Mouse (Mus musculus): ENCODE data around the gene Cdc42. TPM values are rescaled to one million over a fixed set of nuclear protein-coding genes. Genes with fewer than 3 reads are reported as not detected.

Gene Cdc42
- polyA plus RNA-seq, 1 experiment from 2014 or later: 940 TPM

GRCm38 (mm10) chr4:137287206-137287605 is 70.3 kb downstream of the Cdc42 start:
- H3K4me1 ChIP-seq: peaks cover 8% of the 10 kb centered on the region; the same call in 1 of the 2 replicates
- no peaks in the 10 kb centered on the region for H3K9me3 ChIP-seq
- ATAC-seq (replicated peaks): no peak
- H3K4me3 ChIP-seq: no peak overlapping the region
- no peak overlapping the region for H3K4me2 ChIP-seq
- WGBS: 84% methylated on average over 13 of the region's 13 CpGs
- no peak overlapping the region for H3K27ac ChIP-seq
- H3K27me3 ChIP-seq (replicated peaks): peaks cover 13% of the 10 kb centered on the region; the same call in 1 of the 2 replicates
- no peak overlapping the region for H3K9ac ChIP-seq
- H3K36me3 ChIP-seq (replicated peaks): no peaks in the 10 kb centered on the region

GRCm38 (mm10) chr4:137286662-137286953 is 70.9 kb downstream of the Cdc42 start:
- no peak overlapping the region for H3K9ac ChIP-seq
- no peaks in the 10 kb centered on the region for H3K9me3 ChIP-seq
- no peaks in the 10 kb centered on the region for H3K36me3 ChIP-seq (replicated peaks)
- ATAC-seq (replicated peaks): no peak
- peaks cover 8% of the 10 kb centered on the region; the same call in 1 of the 2 replicates for H3K4me1 ChIP-seq
- H3K27ac ChIP-seq: no peak overlapping the region
- peaks cover 16% of the 10 kb centered on the region; the same call in 1 of the 2 replicates for H3K27me3 ChIP-seq (replicated peaks)
- no peak overlapping the region for H3K4me3 ChIP-seq
- WGBS: 54% methylated on average over 8 of the region's 8 CpGs
- no peak overlapping the region for H3K4me2 ChIP-seq

- no peak overlapping the region for H3K27ac ChIP-seq
- ATAC-seq (replicated peaks): no peak
- no peak overlapping the region for H3K4me2 ChIP-seq
- no peak overlapping the region for H3K4me3 ChIP-seq
- WGBS: 66% methylated on average over 15 of the region's 15 CpGs
- no peak overlapping the region for H3K9ac ChIP-seq
- H3K27me3 ChIP-seq (replicated peaks): peaks cover 20% of the 10 kb centered on the region; the same call in 1 of the 2 replicates
- H3K9me3 ChIP-seq: no peaks in the 10 kb centered on the region
- peaks cover 8% of the 10 kb centered on the region; the same call in 1 of the 2 replicates for H3K4me1 ChIP-seq
- H3K36me3 ChIP-seq (replicated peaks): no peaks in the 10 kb centered on the region
Observed at GRCm38 (mm10) chr4:137285876-137286661, 71.5 kb downstream of the Cdc42 start.

- no peaks in the 10 kb centered on the region for H3K36me3 ChIP-seq (replicated peaks)
- no peaks in the 10 kb centered on the region for H3K9me3 ChIP-seq
- H3K4me1 ChIP-seq: peaks cover 22% of the 10 kb centered on the region
- WGBS: 16% methylated on average over 4 of the region's 4 CpGs
- no peak overlapping the region for H3K9ac ChIP-seq
- H3K4me3 ChIP-seq: no peak overlapping the region
- H3K4me2 ChIP-seq: no peak overlapping the region
- H3K27me3 ChIP-seq (replicated peaks): peaks cover 33% of the 10 kb centered on the region
- no peak overlapping the region for H3K27ac ChIP-seq
- ATAC-seq (replicated peaks): no peak
Observed at GRCm38 (mm10) chr4:137283407-137283732, 74.2 kb downstream of the Cdc42 start.

- no peak overlapping the region for H3K9ac ChIP-seq
- H3K9me3 ChIP-seq: no peaks in the 10 kb centered on the region
- peaks cover 27% of the 10 kb centered on the region for H3K4me1 ChIP-seq
- peaks cover 39% of the 10 kb centered on the region for H3K27me3 ChIP-seq (replicated peaks)
- no peaks in the 10 kb centered on the region for H3K36me3 ChIP-seq (replicated peaks)
- WGBS: 9% methylated on average over 17 of the region's 17 CpGs
- no peak for ATAC-seq (replicated peaks)
- no peak overlapping the region for H3K27ac ChIP-seq
- H3K4me3 ChIP-seq: no peak overlapping the region
- no peak overlapping the region for H3K4me2 ChIP-seq
Observed at GRCm38 (mm10) chr4:137282584-137283406, 74.7 kb downstream of the Cdc42 start.

- Histone ChIP-seq H3K9me3 (no peaks in the 10 kb centered on the region), H3K4me3 (no peak overlapping the region), H3K36me3 (replicated peaks) (no peaks in the 10 kb centered on the region), H3K27me3 (replicated peaks) (peaks cover 41% of the 10 kb centered on the region), H3K9ac (no peak overlapping the region), H3K4me2 (no peak overlapping the region), H3K4me1 (peaks cover 31% of the 10 kb centered on the region), H3K27ac (no peak overlapping the region)
- 84% methylated on average over 5 of the region's 5 CpGs for WGBS
- ATAC-seq (replicated peaks): no peak
Observed at GRCm38 (mm10) chr4:137282122-137282521, 75.4 kb downstream of the Cdc42 start.

GRCm38 (mm10) chr4:137281273-137281672 is 76.2 kb downstream of the Cdc42 start:
- Histone ChIP-seq H3K27me3 (replicated peaks) (peaks cover 47% of the 10 kb centered on the region), H3K9me3 (no peaks in the 10 kb centered on the region), H3K27ac (no peak overlapping the region), H3K4me3 (no peak overlapping the region), H3K36me3 (replicated peaks) (no peaks in the 10 kb centered on the region), H3K9ac (no peak overlapping the region), H3K4me1 (peaks cover 36% of the 10 kb centered on the region), H3K4me2 (no peak overlapping the region)
- WGBS: 78% methylated on average over 3 of the region's 3 CpGs
- no peak for ATAC-seq (replicated peaks)

- H3K36me3 ChIP-seq (replicated peaks): no peaks in the 10 kb centered on the region
- no peak overlapping the region for H3K4me3 ChIP-seq
- no peak for ATAC-seq (replicated peaks)
- H3K27ac ChIP-seq: no peak overlapping the region
- peaks cover 62% of the 10 kb centered on the region for H3K27me3 ChIP-seq (replicated peaks)
- peaks cover 36% of the 10 kb centered on the region for H3K4me1 ChIP-seq
- H3K9ac ChIP-seq: no peak overlapping the region
- WGBS: 16% methylated on average over 5 of the region's 5 CpGs
- H3K9me3 ChIP-seq: no peaks in the 10 kb centered on the region
- peak overlapping the region; percentile 89; the same call in 1 of the 2 replicates for H3K4me2 ChIP-seq
Observed at GRCm38 (mm10) chr4:137279346-137279745, 78.2 kb downstream of the Cdc42 start.

GRCm38 (mm10) chr4:137278144-137279040 is 79.1 kb downstream of the Cdc42 start:
- Histone ChIP-seq H3K36me3 (replicated peaks) (no peaks in the 10 kb centered on the region), H3K27ac (no peak overlapping the region), H3K4me1 (peaks cover 36% of the 10 kb centered on the region), H3K9ac (peak overlapping the region; percentile 51), H3K27me3 (replicated peaks) (peaks cover 62% of the 10 kb centered on the region), H3K4me3 (peak overlapping the region; percentile 49), H3K4me2 (peak overlapping the region; percentile 89), H3K9me3 (no peaks in the 10 kb centered on the region)
- ATAC-seq (replicated peaks): peak; percentile 71
- WGBS: 1% methylated on average over 20 of the region's 22 CpGs

- peak overlapping the region; percentile 51 for H3K9ac ChIP-seq
- H3K4me1 ChIP-seq: peaks cover 30% of the 10 kb centered on the region
- H3K36me3 ChIP-seq (replicated peaks): no peaks in the 10 kb centered on the region
- no peaks in the 10 kb centered on the region for H3K9me3 ChIP-seq
- peak overlapping the region; percentile 89 for H3K4me2 ChIP-seq
- peaks cover 56% of the 10 kb centered on the region for H3K27me3 ChIP-seq (replicated peaks)
- under 1% methylated on average over 52 of the region's 71 CpGs for WGBS
- no peak for ATAC-seq (replicated peaks)
- no peak overlapping the region for H3K27ac ChIP-seq
- peak overlapping the region; percentile 49 for H3K4me3 ChIP-seq
Observed at GRCm38 (mm10) chr4:137277600-137278143, 79.8 kb downstream of the Cdc42 start.

- Histone ChIP-seq H3K27ac (no peak within 1 kb of the TSS), H3K9ac (peak within 1 kb of the TSS; percentile 51), H3K4me3 (peak within 1 kb of the TSS; percentile 49), H3K9me3 (no peaks in the 10 kb centered on the region), H3K36me3 (replicated peaks) (no peaks in the 10 kb centered on the region), H3K4me1 (peaks cover 28% of the 10 kb centered on the region), H3K4me2 (peak within 1 kb of the TSS; percentile 89), H3K27me3 (replicated peaks) (peaks cover 52% of the 10 kb centered on the region)
- ATAC-seq (replicated peaks): peak; percentile 25; the same call in 1 of the 2 replicates
- WGBS: 0% methylated on average over 30 of the region's 45 CpGs
Observed at GRCm38 (mm10) chr4:137277166-137277513, 80.4 kb downstream of the Cdc42 start, which contains the start of gene Wnt4. Wnt4 (plus strand) TSS chr4:137277489.

Data from midbrain, embryonic 15.5 days (tissue).